Mouse (Mus musculus): Measurements from ENCODE around the gene Eng. TPM values are rescaled to one million over a fixed set of nuclear protein-coding genes. Genes with fewer than 3 reads are reported as not detected.
A peak's percentile ranks its signal among the peaks of the same experiment; 100 is the strongest.

Eng gene
- polyA plus RNA-seq, 1 experiment from 2014 or later = 30.5 TPM

DNA sequence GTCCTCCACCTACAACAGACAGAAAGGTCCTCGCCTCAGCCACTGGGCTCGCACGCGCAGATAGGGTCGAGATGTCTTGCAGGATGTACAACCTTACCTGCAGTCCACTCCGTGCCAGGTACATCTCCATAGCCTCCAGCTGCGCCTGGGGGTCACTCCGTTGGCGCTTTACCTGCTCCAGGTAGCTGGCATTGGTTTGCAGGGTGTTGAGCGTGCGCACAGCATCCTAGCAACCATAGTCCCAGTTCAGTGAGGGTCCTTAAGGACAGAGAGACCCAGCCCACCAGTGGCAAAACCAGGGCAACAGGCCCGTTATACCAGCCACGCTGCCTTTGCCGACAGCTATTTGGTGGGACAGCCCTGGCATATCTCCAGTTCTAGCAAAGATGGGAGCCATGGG is 46.1 kb downstream of the Eng start:
- 93% methylated on average over 14 of the region's 14 CpGs for WGBS
- H3K4me3 ChIP-seq (replicated peaks; ENCODE audit: low read length) = no peak overlapping the region
- 0 out of 2 replicates have a peak, but pooled peaks cover 9% of the 10 kb centered on the region for H3K4me1 ChIP-seq (replicated peaks; ENCODE audit: control insufficient read depth, insufficient read depth, low read length)
- H3K9me3 ChIP-seq (ENCODE audit: control insufficient read depth, low read length) = no peaks in the 10 kb centered on the region
- DNase-seq (ENCODE audit: low spot score) (no peak), ATAC-seq (ENCODE audit: low FRiP score) (no peak)
- H3K9ac ChIP-seq = no peak overlapping the region
- H3K36me3 ChIP-seq (replicated peaks; ENCODE audit: control insufficient read depth, insufficient read depth) = peaks cover 5% of the 10 kb centered on the region
- no peaks in the 10 kb centered on the region for H3K27me3 ChIP-seq (ENCODE audit: control insufficient read depth, insufficient read depth, low read length)
- H3K4me2 ChIP-seq (replicated peaks) = no peak overlapping the region
- H3K27ac ChIP-seq = no peak overlapping the region

DNA sequence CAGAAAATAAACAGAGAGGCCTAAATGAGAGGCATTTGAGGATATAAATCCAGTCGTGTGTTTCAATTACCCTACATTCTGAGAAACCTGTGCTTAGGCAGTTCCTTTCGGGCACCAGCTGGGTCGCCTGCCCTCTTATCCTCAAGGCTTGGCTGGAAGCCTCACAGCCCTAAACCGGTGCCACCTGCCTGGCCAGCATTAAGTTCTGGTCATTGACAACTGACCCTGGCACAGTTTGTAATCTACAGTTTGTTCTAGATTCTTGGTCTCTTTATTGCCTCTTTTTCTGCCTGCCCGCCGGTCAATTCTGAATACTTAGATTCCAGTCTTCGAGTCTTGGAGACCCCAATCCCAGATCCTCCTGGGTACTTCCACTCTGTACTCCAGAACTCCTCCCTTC is 46.9 kb downstream of the Eng start:
- peak overlapping the region; percentile 80 for H3K9ac ChIP-seq
- H3K4me1 ChIP-seq (replicated peaks; ENCODE audit: control insufficient read depth, insufficient read depth, low read length) = 0 out of 2 replicates have a peak, but pooled peaks cover 9% of the 10 kb centered on the region
- peak overlapping the region; percentile 70 for H3K4me2 ChIP-seq (replicated peaks)
- H3K9me3 ChIP-seq (ENCODE audit: control insufficient read depth, low read length) = no peaks in the 10 kb centered on the region
- ATAC-seq (ENCODE audit: low FRiP score) (no peak), DNase-seq (ENCODE audit: low spot score) (no peak)
- H3K36me3 ChIP-seq (replicated peaks; ENCODE audit: control insufficient read depth, insufficient read depth) = no peaks in the 10 kb centered on the region
- peak overlapping the region; percentile 64 for H3K4me3 ChIP-seq (replicated peaks; ENCODE audit: low read length)
- 24% methylated on average over 7 of the region's 7 CpGs for WGBS
- H3K27ac ChIP-seq = no peak overlapping the region
- no peaks in the 10 kb centered on the region for H3K27me3 ChIP-seq (ENCODE audit: control insufficient read depth, insufficient read depth, low read length)

- H3K27ac ChIP-seq = peak overlapping the region; percentile 84
- WGBS = under 1% methylated on average over 51 of the region's 51 CpGs
- no peaks in the 10 kb centered on the region for H3K9me3 ChIP-seq (ENCODE audit: control insufficient read depth, low read length)
- H3K4me1 ChIP-seq (replicated peaks; ENCODE audit: control insufficient read depth, insufficient read depth, low read length) = 0 out of 2 replicates have a peak, but pooled peaks cover 9% of the 10 kb centered on the region
- H3K9ac ChIP-seq = peak overlapping the region; percentile 80
- peak; percentile 99 for ATAC-seq (ENCODE audit: low FRiP score)
- H3K27me3 ChIP-seq (ENCODE audit: control insufficient read depth, insufficient read depth, low read length) = no peaks in the 10 kb centered on the region
- DNase-seq (ENCODE audit: low spot score) = peak; percentile 94
- peak overlapping the region; percentile 70 for H3K4me2 ChIP-seq (replicated peaks)
- H3K4me3 ChIP-seq (replicated peaks; ENCODE audit: low read length) = peak overlapping the region; percentile 64
- no peaks in the 10 kb centered on the region for H3K36me3 ChIP-seq (replicated peaks; ENCODE audit: control insufficient read depth, insufficient read depth)
Measured at GRCm38 (mm10) chr2:32693823-32694411, 47.5 kb downstream of the Eng start.

DNA sequence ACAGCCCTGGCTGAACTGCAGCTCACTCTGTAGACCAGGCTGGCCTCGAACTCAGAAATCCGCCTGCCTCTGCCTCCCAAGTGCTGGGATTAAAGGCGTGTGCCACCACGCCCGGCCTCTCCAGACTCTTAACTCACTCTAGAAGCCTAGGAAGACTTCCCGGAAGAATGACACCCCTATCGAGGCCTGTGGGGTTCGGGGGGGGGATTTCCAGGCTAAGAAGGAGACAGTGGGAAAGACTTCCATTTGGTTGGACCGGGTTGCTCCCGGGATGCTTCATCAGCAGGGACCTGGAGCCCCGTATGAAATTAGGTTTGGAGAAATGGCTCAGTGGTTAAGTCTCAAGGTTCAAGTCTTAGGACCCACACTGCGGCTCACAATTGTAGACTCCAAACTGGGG is 48.3 kb downstream of the Eng start:
- Histone ChIP-seq H3K9me3 (ENCODE audit: control insufficient read depth, low read length) (no peaks in the 10 kb centered on the region), H3K27me3 (ENCODE audit: control insufficient read depth, insufficient read depth, low read length) (no peaks in the 10 kb centered on the region), H3K4me1 (replicated peaks; ENCODE audit: control insufficient read depth, insufficient read depth, low read length) (0 out of 2 replicates have a peak, but pooled peaks cover 9% of the 10 kb centered on the region), H3K27ac (peak overlapping the region; percentile 62; the same call in 1 of the 2 replicates), H3K4me3 (replicated peaks; ENCODE audit: low read length) (peak overlapping the region; percentile 64), H3K36me3 (replicated peaks; ENCODE audit: control insufficient read depth, insufficient read depth) (no peaks in the 10 kb centered on the region), H3K9ac (peak overlapping the region; percentile 50), H3K4me2 (replicated peaks) (peak overlapping the region; percentile 70)
- no peak for ATAC-seq (ENCODE audit: low FRiP score)
- no peak for DNase-seq (ENCODE audit: low spot score)
- WGBS = 88% methylated on average over 12 of the region's 12 CpGs

- H3K27me3 ChIP-seq (ENCODE audit: control insufficient read depth, insufficient read depth, low read length) = no peaks in the 10 kb centered on the region
- WGBS = 87% methylated on average over 6 of the region's 6 CpGs
- no peak overlapping the region for H3K9ac ChIP-seq
- H3K4me3 ChIP-seq (replicated peaks; ENCODE audit: low read length) = no peak overlapping the region
- H3K4me1 ChIP-seq (replicated peaks; ENCODE audit: control insufficient read depth, insufficient read depth, low read length) = no peaks in the 10 kb centered on the region
- no peak for ATAC-seq (ENCODE audit: low FRiP score)
- no peak for DNase-seq (ENCODE audit: low spot score)
- no peak overlapping the region for H3K4me2 ChIP-seq (replicated peaks)
- H3K36me3 ChIP-seq (replicated peaks; ENCODE audit: control insufficient read depth, insufficient read depth) = peaks cover 23% of the 10 kb centered on the region
- H3K9me3 ChIP-seq (ENCODE audit: control insufficient read depth, low read length) = no peaks in the 10 kb centered on the region
- H3K27ac ChIP-seq = no peak overlapping the region
Measured at GRCm38 (mm10) chr2:32699680-32700079, 53.3 kb downstream of the Eng start.

- WGBS = 91% methylated on average over 14 of the region's 14 CpGs
- ATAC-seq (ENCODE audit: low FRiP score) (no peak), DNase-seq (ENCODE audit: low spot score) (no peak)
- Histone ChIP-seq H3K27ac (no peak overlapping the region), H3K9ac (no peak overlapping the region), H3K4me1 (replicated peaks; ENCODE audit: control insufficient read depth, insufficient read depth, low read length) (no peaks in the 10 kb centered on the region), H3K36me3 (replicated peaks; ENCODE audit: control insufficient read depth, insufficient read depth) (peaks cover 38% of the 10 kb centered on the region), H3K9me3 (ENCODE audit: control insufficient read depth, low read length) (no peaks in the 10 kb centered on the region), H3K4me3 (replicated peaks; ENCODE audit: low read length) (no peak overlapping the region), H3K4me2 (replicated peaks) (no peak overlapping the region), H3K27me3 (ENCODE audit: control insufficient read depth, insufficient read depth, low read length) (no peaks in the 10 kb centered on the region)
Measured at GRCm38 (mm10) chr2:32700966-32701743, 54.8 kb downstream of the Eng start.

GRCm38 (mm10) chr2:32703046-32703445 is 56.7 kb downstream of the Eng start:
- no peaks in the 10 kb centered on the region for H3K4me1 ChIP-seq (replicated peaks; ENCODE audit: control insufficient read depth, insufficient read depth, low read length)
- H3K36me3 ChIP-seq (replicated peaks; ENCODE audit: control insufficient read depth, insufficient read depth) = peaks cover 57% of the 10 kb centered on the region
- H3K27ac ChIP-seq = no peak overlapping the region
- DNase-seq (ENCODE audit: low spot score) (no peak), ATAC-seq (ENCODE audit: low FRiP score) (no peak)
- H3K4me3 ChIP-seq (replicated peaks; ENCODE audit: low read length) = no peak overlapping the region
- no peaks in the 10 kb centered on the region for H3K27me3 ChIP-seq (ENCODE audit: control insufficient read depth, insufficient read depth, low read length)
- no peak overlapping the region for H3K4me2 ChIP-seq (replicated peaks)
- no peaks in the 10 kb centered on the region for H3K9me3 ChIP-seq (ENCODE audit: control insufficient read depth, low read length)
- WGBS = 95% methylated on average over 8 of the region's 8 CpGs
- H3K9ac ChIP-seq = no peak overlapping the region

DNA sequence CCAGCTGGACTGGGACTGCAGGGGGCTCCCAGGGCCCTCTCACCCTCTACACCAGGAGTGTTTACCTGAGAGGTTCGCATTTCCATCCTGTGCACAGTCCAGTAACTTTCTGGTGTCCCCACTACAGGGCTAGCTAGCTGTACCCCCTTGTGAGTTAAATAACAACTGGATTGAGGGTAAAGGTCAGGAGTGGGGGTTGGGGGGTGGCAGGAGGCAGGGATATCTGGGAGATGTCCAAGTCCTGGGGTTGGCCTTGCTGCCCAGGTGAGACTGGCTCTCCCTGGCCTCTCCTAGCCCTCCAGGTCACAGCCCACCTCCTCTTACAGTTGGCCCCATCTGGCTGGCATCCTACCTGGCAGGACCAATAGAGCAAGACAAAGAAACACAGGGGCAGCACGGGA is 57.6 kb downstream of the Eng start, which contains the start of gene Fpgs:
Gene Fpgs (minus strand): TSS at position 125 of the 401 bp plus-strand sequence.
- peaks cover 66% of the 10 kb centered on the region for H3K36me3 ChIP-seq (replicated peaks; ENCODE audit: control insufficient read depth, insufficient read depth)
- 87% methylated on average over 2 of the region's 2 CpGs for WGBS
- H3K9ac ChIP-seq = no peak within 1 kb of the TSS
- DNase-seq (ENCODE audit: low spot score) (no peak), ATAC-seq (ENCODE audit: low FRiP score) (no peak)
- H3K27me3 ChIP-seq (ENCODE audit: control insufficient read depth, insufficient read depth, low read length) = no peaks in the 10 kb centered on the region
- no peak within 1 kb of the TSS for H3K27ac ChIP-seq
- H3K4me1 ChIP-seq (replicated peaks; ENCODE audit: control insufficient read depth, insufficient read depth, low read length) = no peaks in the 10 kb centered on the region
- H3K4me2 ChIP-seq (replicated peaks) = no peak within 1 kb of the TSS
- no peak within 1 kb of the TSS for H3K4me3 ChIP-seq (replicated peaks; ENCODE audit: low read length)
- no peaks in the 10 kb centered on the region for H3K9me3 ChIP-seq (ENCODE audit: control insufficient read depth, low read length)

GRCm38 (mm10) chr2:32705018-32705417 is 58.6 kb downstream of the Eng start:
- DNase-seq (ENCODE audit: low spot score) (no peak), ATAC-seq (ENCODE audit: low FRiP score) (no peak)
- H3K9me3 ChIP-seq (ENCODE audit: control insufficient read depth, low read length) = no peaks in the 10 kb centered on the region
- H3K27me3 ChIP-seq (ENCODE audit: control insufficient read depth, insufficient read depth, low read length) = no peaks in the 10 kb centered on the region
- H3K4me3 ChIP-seq (replicated peaks; ENCODE audit: low read length) = no peak overlapping the region
- H3K9ac ChIP-seq = no peak overlapping the region
- WGBS = 88% methylated on average over 7 of the region's 7 CpGs
- H3K4me2 ChIP-seq (replicated peaks) = no peak overlapping the region
- H3K36me3 ChIP-seq (replicated peaks; ENCODE audit: control insufficient read depth, insufficient read depth) = peaks cover 76% of the 10 kb centered on the region
- H3K4me1 ChIP-seq (replicated peaks; ENCODE audit: control insufficient read depth, insufficient read depth, low read length) = no peaks in the 10 kb centered on the region
- H3K27ac ChIP-seq = no peak overlapping the region

All from hindbrain, embryonic 14.5 days (tissue).